Mouse (Mus musculus): ENCODE data around the gene Prmt3. TPM values are rescaled to one million over a fixed set of nuclear protein-coding genes. Genes with fewer than 3 reads are reported as not detected.
A peak's percentile ranks its signal among the peaks of the same experiment; 100 is the strongest.

Gene Prmt3
- polyA plus RNA-seq, 1 experiment from 2014 or later, result 63.8 TPM

GRCm38 (mm10) chr7:49870276-49870675, 92.1 kb downstream of the Prmt3 start:
- no peaks in the 10 kb centered on the region for H3K27me3 ChIP-seq (ENCODE audit: control insufficient read depth, insufficient read depth, low read length)
- H3K9ac ChIP-seq (replicated peaks; ENCODE audit: low read length), result no peak overlapping the region
- H3K9me3 ChIP-seq (replicated peaks; ENCODE audit: control insufficient read depth, low read length), result no peaks in the 10 kb centered on the region
- ATAC-seq (replicated peaks; ENCODE audit: insufficient number of reproducible peaks, low FRiP score, low TSS enrichment, low read depth), result no peak
- DNase-seq (ENCODE audit: low spot score), result no peak
- H3K4me1 ChIP-seq (ENCODE audit: control insufficient read depth, insufficient read depth, low read length), result no peaks in the 10 kb centered on the region
- H3K4me2 ChIP-seq (ENCODE audit: low read depth, low read length), result no peak overlapping the region
- H3K27ac ChIP-seq (replicated peaks; ENCODE audit: low read depth, low read length), result no peak overlapping the region
- no peaks in the 10 kb centered on the region for H3K36me3 ChIP-seq (replicated peaks; ENCODE audit: control insufficient read depth, insufficient read depth, low read depth, low read length)
- WGBS, result 80% methylated on average over 3 of the region's 3 CpGs
- no peak overlapping the region for H3K4me3 ChIP-seq (ENCODE audit: low read depth, low read length)

- Histone ChIP-seq H3K9me3 (replicated peaks; ENCODE audit: control insufficient read depth, low read length) (no peaks in the 10 kb centered on the region), H3K9ac (replicated peaks; ENCODE audit: low read length) (no peak overlapping the region), H3K4me1 (ENCODE audit: control insufficient read depth, insufficient read depth, low read length) (no peaks in the 10 kb centered on the region), H3K36me3 (replicated peaks; ENCODE audit: control insufficient read depth, insufficient read depth, low read depth, low read length) (no peaks in the 10 kb centered on the region), H3K4me3 (ENCODE audit: low read depth, low read length) (no peak overlapping the region), H3K27ac (replicated peaks; ENCODE audit: low read depth, low read length) (no peak overlapping the region), H3K4me2 (ENCODE audit: low read depth, low read length) (no peak overlapping the region), H3K27me3 (ENCODE audit: control insufficient read depth, insufficient read depth, low read length) (no peaks in the 10 kb centered on the region)
- DNase-seq (ENCODE audit: low spot score) (no peak), ATAC-seq (replicated peaks; ENCODE audit: insufficient number of reproducible peaks, low FRiP score, low TSS enrichment, low read depth) (no peak)
- 79% methylated on average over 5 of the region's 5 CpGs for WGBS
These were observed 99.2 kb downstream of the Prmt3 start for GRCm38 (mm10) chr7:49877307-49877706.

- no peak for ATAC-seq (replicated peaks; ENCODE audit: insufficient number of reproducible peaks, low FRiP score, low TSS enrichment, low read depth)
- no peak overlapping the region for H3K27ac ChIP-seq (replicated peaks; ENCODE audit: low read depth, low read length)
- H3K4me2 ChIP-seq (ENCODE audit: low read depth, low read length), result no peak overlapping the region
- WGBS, result 73% methylated on average over 13 of the region's 13 CpGs
- no peaks in the 10 kb centered on the region for H3K27me3 ChIP-seq (ENCODE audit: control insufficient read depth, insufficient read depth, low read length)
- no peak for DNase-seq (ENCODE audit: low spot score)
- H3K4me3 ChIP-seq (ENCODE audit: low read depth, low read length), result no peak overlapping the region
- no peaks in the 10 kb centered on the region for H3K9me3 ChIP-seq (replicated peaks; ENCODE audit: control insufficient read depth, low read length)
- no peak overlapping the region for H3K9ac ChIP-seq (replicated peaks; ENCODE audit: low read length)
- H3K36me3 ChIP-seq (replicated peaks; ENCODE audit: control insufficient read depth, insufficient read depth, low read depth, low read length), result no peaks in the 10 kb centered on the region
- H3K4me1 ChIP-seq (ENCODE audit: control insufficient read depth, insufficient read depth, low read length), result no peaks in the 10 kb centered on the region
These were observed 100.9 kb downstream of the Prmt3 start for GRCm38 (mm10) chr7:49879051-49879450.

GRCm38 (mm10) chr7:49879998-49880707, 102.0 kb downstream of the Prmt3 start:
- H3K36me3 ChIP-seq (replicated peaks; ENCODE audit: control insufficient read depth, insufficient read depth, low read depth, low read length), result no peaks in the 10 kb centered on the region
- whole genome bisulfite sequencing, result 79% methylated on average over 8 of the region's 8 CpGs
- H3K9ac ChIP-seq (replicated peaks; ENCODE audit: low read length), result no peak overlapping the region
- H3K9me3 ChIP-seq (replicated peaks; ENCODE audit: control insufficient read depth, low read length), result no peaks in the 10 kb centered on the region
- no peak overlapping the region for H3K4me3 ChIP-seq (ENCODE audit: low read depth, low read length)
- H3K4me2 ChIP-seq (ENCODE audit: low read depth, low read length), result no peak overlapping the region
- H3K27me3 ChIP-seq (ENCODE audit: control insufficient read depth, insufficient read depth, low read length), result no peaks in the 10 kb centered on the region
- no peak for ATAC-seq (replicated peaks; ENCODE audit: insufficient number of reproducible peaks, low FRiP score, low TSS enrichment, low read depth)
- H3K27ac ChIP-seq (replicated peaks; ENCODE audit: low read depth, low read length), result no peak overlapping the region
- no peak for DNase-seq (ENCODE audit: low spot score)
- no peaks in the 10 kb centered on the region for H3K4me1 ChIP-seq (ENCODE audit: control insufficient read depth, insufficient read depth, low read length)

- no peak overlapping the region for H3K9ac ChIP-seq (replicated peaks; ENCODE audit: low read length)
- no peak overlapping the region for H3K4me3 ChIP-seq (ENCODE audit: low read depth, low read length)
- no peak overlapping the region for H3K27ac ChIP-seq (replicated peaks; ENCODE audit: low read depth, low read length)
- no peak overlapping the region for H3K4me2 ChIP-seq (ENCODE audit: low read depth, low read length)
- ATAC-seq (replicated peaks; ENCODE audit: insufficient number of reproducible peaks, low FRiP score, low TSS enrichment, low read depth) (no peak), DNase-seq (ENCODE audit: low spot score) (no peak)
- H3K27me3 ChIP-seq (ENCODE audit: control insufficient read depth, insufficient read depth, low read length), result no peaks in the 10 kb centered on the region
- no peaks in the 10 kb centered on the region for H3K9me3 ChIP-seq (replicated peaks; ENCODE audit: control insufficient read depth, low read length)
- no peaks in the 10 kb centered on the region for H3K4me1 ChIP-seq (ENCODE audit: control insufficient read depth, insufficient read depth, low read length)
- no peaks in the 10 kb centered on the region for H3K36me3 ChIP-seq (replicated peaks; ENCODE audit: control insufficient read depth, insufficient read depth, low read depth, low read length)
- 34% methylated on average over 4 of the region's 4 CpGs for WGBS
These were observed 104.1 kb downstream of the Prmt3 start for GRCm38 (mm10) chr7:49882288-49882687.

GRCm38 (mm10) chr7:49882694-49883389, 104.7 kb downstream of the Prmt3 start:
- DNase-seq (ENCODE audit: low spot score), result no peak
- Histone ChIP-seq H3K4me2 (ENCODE audit: low read depth, low read length) (no peak overlapping the region), H3K9ac (replicated peaks; ENCODE audit: low read length) (no peak overlapping the region)

GRCm38 (mm10) chr7:49887776-49888390, 109.7 kb downstream of the Prmt3 start:
- WGBS, result 71% methylated on average over 2 of the region's 2 CpGs
- no peak overlapping the region for H3K4me3 ChIP-seq (ENCODE audit: low read depth, low read length)
- no peak overlapping the region for H3K27ac ChIP-seq (replicated peaks; ENCODE audit: low read depth, low read length)
- no peaks in the 10 kb centered on the region for H3K4me1 ChIP-seq (ENCODE audit: control insufficient read depth, insufficient read depth, low read length)
- no peak for DNase-seq (ENCODE audit: low spot score)
- no peaks in the 10 kb centered on the region for H3K9me3 ChIP-seq (replicated peaks; ENCODE audit: control insufficient read depth, low read length)
- no peaks in the 10 kb centered on the region for H3K27me3 ChIP-seq (ENCODE audit: control insufficient read depth, insufficient read depth, low read length)
- no peaks in the 10 kb centered on the region for H3K36me3 ChIP-seq (replicated peaks; ENCODE audit: control insufficient read depth, insufficient read depth, low read depth, low read length)
- no peak for ATAC-seq (replicated peaks; ENCODE audit: insufficient number of reproducible peaks, low FRiP score, low TSS enrichment, low read depth)
- H3K9ac ChIP-seq (replicated peaks; ENCODE audit: low read length), result no peak overlapping the region
- H3K4me2 ChIP-seq (ENCODE audit: low read depth, low read length), result no peak overlapping the region

More at GRCm38 (mm10) chr7:49882694-49883389, 104.7 kb downstream of the Prmt3 start:
- Histone ChIP-seq H3K9me3 (replicated peaks; ENCODE audit: control insufficient read depth, low read length) (no peaks in the 10 kb centered on the region), H3K4me3 (ENCODE audit: low read depth, low read length) (no peak overlapping the region), H3K4me1 (ENCODE audit: control insufficient read depth, insufficient read depth, low read length) (no peaks in the 10 kb centered on the region), H3K27ac (replicated peaks; ENCODE audit: low read depth, low read length) (no peak overlapping the region), H3K36me3 (replicated peaks; ENCODE audit: control insufficient read depth, insufficient read depth, low read depth, low read length) (no peaks in the 10 kb centered on the region), H3K27me3 (ENCODE audit: control insufficient read depth, insufficient read depth, low read length) (no peaks in the 10 kb centered on the region)
- WGBS, result 25% methylated on average over 16 of the region's 16 CpGs
- 0 out of 2 replicates have a peak, but pooled peaks have one; percentile 57 for ATAC-seq (replicated peaks; ENCODE audit: insufficient number of reproducible peaks, low FRiP score, low TSS enrichment, low read depth)

- WGBS, result 75% methylated on average over 2 of the region's 2 CpGs
- H3K27me3 ChIP-seq (ENCODE audit: control insufficient read depth, insufficient read depth, low read length), result no peaks in the 10 kb centered on the region
These were observed 116.6 kb downstream of the Prmt3 start for GRCm38 (mm10) chr7:49894786-49895185.

More at GRCm38 (mm10) chr7:49894786-49895185, 116.6 kb downstream of the Prmt3 start:
- Histone ChIP-seq H3K4me1 (ENCODE audit: control insufficient read depth, insufficient read depth, low read length) (no peaks in the 10 kb centered on the region), H3K9ac (replicated peaks; ENCODE audit: low read length) (no peak overlapping the region), H3K4me3 (ENCODE audit: low read depth, low read length) (no peak overlapping the region), H3K27ac (replicated peaks; ENCODE audit: low read depth, low read length) (no peak overlapping the region), H3K4me2 (ENCODE audit: low read depth, low read length) (no peak overlapping the region), H3K36me3 (replicated peaks; ENCODE audit: control insufficient read depth, insufficient read depth, low read depth, low read length) (no peaks in the 10 kb centered on the region), H3K9me3 (replicated peaks; ENCODE audit: control insufficient read depth, low read length) (no peaks in the 10 kb centered on the region)
- DNase-seq (ENCODE audit: low spot score) (no peak), ATAC-seq (replicated peaks; ENCODE audit: insufficient number of reproducible peaks, low FRiP score, low TSS enrichment, low read depth) (no peak)
